Mouse (Mus musculus): ENCODE measurements at regions not wholly inside any gene's neighbourhood (a gene's known extent, or its start where the extent isn't known, plus 50 kb on each side); places are given as distances from the start of the nearest gene placed in this dataset.

DNA sequence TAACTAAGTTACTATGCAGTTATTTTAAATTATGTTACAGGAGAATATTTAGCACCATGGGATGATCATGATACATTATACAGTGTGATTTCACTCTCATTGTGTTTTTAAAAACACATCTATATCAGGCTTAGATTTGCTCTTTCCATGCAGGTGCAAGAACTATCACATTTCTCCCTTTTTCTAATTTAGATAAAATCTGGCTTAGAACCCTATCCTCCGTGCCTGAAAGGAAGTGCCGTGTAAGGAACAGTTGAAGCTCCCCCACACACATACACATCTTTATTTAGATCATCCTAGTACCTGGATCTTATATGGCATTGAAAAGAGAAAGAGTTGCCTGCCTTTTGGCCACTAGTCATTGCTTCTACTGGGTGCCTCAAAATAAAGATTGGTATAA, 925.0 kb upstream of the Gm7489 start:
- DNase-seq (ENCODE audit: low spot score) = no peak

DNA sequence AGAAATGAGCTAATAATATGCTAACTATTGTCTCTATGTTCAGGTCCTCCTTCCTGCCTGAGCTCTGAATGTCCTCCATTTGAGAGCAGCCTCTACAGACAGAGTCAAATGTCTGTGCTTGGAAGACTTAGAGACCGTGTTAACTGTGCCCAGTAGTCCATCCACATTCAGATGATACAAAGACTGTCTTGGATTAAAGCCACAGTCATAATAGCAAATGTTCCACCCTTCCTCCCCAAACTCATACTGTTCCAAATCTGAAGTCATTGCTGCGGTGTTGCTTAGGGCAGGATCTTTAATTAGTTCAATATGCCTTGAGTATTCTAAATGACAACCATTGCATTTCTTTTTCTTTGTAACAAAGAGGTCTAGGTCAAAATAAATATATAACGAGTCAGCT, 923.2 kb upstream of the Gm7489 start:
- DNase-seq (ENCODE audit: low spot score) = peak; percentile 18

- no peak for DNase-seq (ENCODE audit: low spot score)
Measured at GRCm38 (mm10) chr15:52963918-52964317, 920.8 kb upstream of the Gm7489 start.

GRCm38 (mm10) chr15:52964403-52964802, 920.3 kb upstream of the Gm7489 start:
- peak; percentile 62 for DNase-seq (ENCODE audit: low spot score)

- peak; percentile 11 for DNase-seq (ENCODE audit: low spot score)
Measured at GRCm38 (mm10) chr15:52967801-52968235, 916.9 kb upstream of the Gm7489 start.

DNA sequence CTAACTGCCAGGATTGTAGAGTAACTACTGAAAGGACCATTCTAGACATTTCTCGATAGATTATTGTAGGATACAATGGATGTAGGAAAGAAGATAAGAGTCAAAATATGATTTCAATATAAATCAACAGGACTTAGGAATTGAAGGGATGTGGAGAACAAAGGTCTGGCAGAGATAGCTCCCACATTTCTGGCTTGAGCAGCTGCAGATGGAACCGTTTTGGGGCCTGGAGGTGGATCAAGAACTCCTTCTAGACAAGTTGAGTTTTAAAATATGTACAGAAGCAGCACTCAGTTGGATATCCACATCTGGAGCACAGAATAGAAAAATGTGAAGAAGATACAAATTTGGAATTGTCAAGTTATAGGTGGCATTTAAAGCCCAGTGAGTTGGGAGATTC, 901.9 kb upstream of the Gm7489 start:
- DNase-seq (ENCODE audit: low spot score) = no peak

DNA sequence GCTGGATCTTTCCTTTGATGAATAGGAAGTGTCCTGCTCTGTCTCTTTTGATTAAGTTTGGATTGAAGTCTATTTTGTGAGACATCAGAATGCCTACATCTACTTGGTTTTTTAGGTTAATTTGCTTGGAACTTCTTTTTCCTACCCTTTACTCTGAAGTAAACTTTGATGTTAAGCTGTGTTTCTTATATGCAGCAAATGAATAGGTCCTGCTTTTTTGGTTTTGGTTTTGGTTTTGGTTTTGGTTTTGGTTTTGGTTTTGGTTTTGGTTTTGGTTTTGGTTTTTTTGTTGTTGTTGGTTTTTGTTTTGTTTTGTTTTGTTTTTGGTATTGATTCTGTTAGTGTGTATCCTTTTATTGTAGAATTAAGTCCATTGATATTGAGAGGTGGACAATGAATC, 894.1 kb upstream of the Gm7489 start:
- DNase-seq (ENCODE audit: low spot score) = no peak

- no peak for DNase-seq (ENCODE audit: low spot score)
Measured at GRCm38 (mm10) chr15:52994351-52994750, 890.4 kb upstream of the Gm7489 start.

GRCm38 (mm10) chr15:52999200-52999599, 885.5 kb upstream of the Gm7489 start:
- DNase-seq (ENCODE audit: low spot score) = no peak

DNA sequence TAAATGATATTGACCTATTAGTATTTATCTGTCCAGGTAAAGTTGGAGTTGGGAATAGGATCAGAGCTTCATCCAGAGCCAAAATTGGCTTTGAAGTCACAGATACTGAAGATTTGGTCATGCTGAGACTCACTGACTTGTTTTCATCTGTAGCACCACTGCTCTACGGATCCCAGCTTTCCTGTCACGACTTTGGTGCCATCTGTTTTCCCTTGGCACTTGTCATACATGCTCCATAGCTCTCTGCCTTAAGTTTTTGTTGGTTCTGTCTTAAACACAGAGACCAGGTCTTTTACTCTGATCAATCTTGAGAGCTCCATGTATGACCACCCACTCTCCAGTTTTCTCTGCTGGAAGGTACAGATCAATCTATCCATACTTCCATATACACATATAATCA, 884.9 kb upstream of the Gm7489 start:
- no peak for DNase-seq (ENCODE audit: low spot score)

- no peak for DNase-seq (ENCODE audit: low spot score)
Measured at GRCm38 (mm10) chr15:53001429-53001828, 883.3 kb upstream of the Gm7489 start.

DNA sequence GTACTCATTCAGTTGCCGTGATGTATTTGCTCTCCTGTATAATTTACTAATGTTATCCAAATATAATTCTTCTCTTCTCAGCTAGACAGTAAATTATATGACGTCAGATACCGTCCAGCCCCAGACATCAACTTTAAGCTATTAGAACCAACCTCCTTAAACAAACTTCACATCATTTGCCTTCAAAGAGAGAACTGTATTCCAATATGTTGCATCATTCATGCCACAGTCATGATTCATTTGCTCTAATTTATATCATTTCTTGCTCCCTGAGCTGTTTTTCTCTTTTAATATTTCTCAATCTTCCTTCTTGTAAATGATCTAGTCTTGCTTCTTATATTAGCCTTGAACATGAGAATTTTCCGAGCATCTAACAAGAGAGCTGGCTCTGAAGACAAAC, 882.7 kb upstream of the Gm7489 start:
- DNase-seq (ENCODE audit: low spot score) = no peak

GRCm38 (mm10) chr15:53004078-53004477, 880.6 kb upstream of the Gm7489 start:
- peak; percentile 37 for DNase-seq (ENCODE audit: low spot score)

GRCm38 (mm10) chr15:53006844-53007243, 877.9 kb upstream of the Gm7489 start:
- no peak for DNase-seq (ENCODE audit: low spot score)

GRCm38 (mm10) chr15:53009337-53009736, 875.4 kb upstream of the Gm7489 start:
- DNase-seq (ENCODE audit: low spot score) = no peak

All from adipocyte (in vitro differentiated cells).